Mouse (Mus musculus) urinary bladder, postnatal 10 days (tissue): ENCODE results near the gene A930004D18Rik.
A peak's percentile ranks its signal among the peaks of the same experiment; 100 is the strongest.

ENCODE experiments used
- DNase-seq: peaks from one replicate; pipeline ENCODE4 v3.0.0; 2022; ENCODE audit warnings: low spot score

The A930004D18Rik gene

DNA sequence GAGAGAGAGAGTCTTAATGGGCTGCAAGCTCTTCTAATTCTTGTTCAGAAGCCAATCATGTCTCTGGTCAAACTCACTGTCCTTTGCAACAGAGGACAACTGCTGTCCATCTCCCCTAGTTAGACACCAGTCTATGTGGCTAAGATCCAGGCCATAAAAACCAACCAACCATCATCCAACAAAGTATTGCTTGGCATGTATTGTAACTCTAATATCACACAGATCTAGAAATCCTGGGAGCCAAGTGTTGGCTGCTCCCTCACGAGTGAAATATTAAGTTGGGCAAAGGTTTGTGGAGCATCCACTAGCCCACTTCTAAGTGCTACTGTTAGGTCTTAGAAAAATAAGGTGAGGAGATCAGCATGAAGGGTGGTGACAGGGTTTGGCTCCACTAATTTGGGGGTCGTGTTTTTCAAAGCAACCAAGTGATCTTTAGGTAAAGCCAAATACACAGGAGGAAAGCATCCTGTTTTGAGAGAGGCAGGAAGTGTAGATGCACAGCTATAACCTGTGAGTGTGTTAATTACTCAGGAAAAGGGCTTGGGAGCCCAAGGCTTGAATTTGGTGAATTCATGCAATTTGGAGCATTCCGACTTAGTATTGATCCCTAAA is 710 bp upstream of the A930004D18Rik start:
- no peak for DNase-seq

DNA sequence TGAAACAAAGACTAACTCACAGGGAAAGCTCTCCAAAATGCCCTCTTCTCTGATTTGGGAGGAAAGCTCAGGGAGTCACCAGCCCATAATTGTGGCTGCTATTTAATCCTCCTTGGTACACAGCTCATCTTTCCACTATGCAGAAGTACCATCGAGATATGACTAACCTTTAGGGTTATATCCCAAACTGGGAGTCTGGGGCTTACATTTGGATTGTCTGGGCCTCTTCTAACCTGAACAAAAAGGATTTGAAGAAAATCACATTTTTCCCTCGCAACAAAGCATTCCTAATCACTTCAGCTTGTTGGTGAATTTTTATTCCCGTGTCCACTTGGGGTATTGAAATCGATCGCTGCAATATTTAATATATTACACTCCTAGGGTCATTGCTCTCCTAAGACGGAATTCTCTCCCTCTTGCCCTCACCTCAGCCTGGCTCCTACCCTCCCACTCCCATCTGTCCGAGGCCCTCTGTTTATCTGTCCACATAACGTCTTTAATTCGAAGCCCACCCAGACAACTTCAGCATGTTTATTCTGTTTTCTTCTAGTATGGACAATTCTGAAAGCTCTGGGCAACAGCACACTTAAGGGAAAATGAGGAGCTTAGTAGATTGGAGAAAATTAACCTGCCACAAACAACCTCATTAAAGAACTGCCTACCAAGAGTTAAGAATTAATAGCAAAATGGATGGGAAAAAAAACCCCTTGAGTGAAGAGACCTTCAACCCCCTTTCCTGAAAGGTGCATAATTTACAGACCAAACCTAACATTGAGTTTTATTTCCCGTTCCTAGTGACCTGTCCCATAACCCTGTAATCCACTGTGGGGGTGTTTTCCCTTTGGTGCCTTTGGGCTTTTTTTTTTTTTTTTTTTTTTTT is 2.9 kb downstream of the A930004D18Rik start:
- DNase-seq, result no peak

DNA sequence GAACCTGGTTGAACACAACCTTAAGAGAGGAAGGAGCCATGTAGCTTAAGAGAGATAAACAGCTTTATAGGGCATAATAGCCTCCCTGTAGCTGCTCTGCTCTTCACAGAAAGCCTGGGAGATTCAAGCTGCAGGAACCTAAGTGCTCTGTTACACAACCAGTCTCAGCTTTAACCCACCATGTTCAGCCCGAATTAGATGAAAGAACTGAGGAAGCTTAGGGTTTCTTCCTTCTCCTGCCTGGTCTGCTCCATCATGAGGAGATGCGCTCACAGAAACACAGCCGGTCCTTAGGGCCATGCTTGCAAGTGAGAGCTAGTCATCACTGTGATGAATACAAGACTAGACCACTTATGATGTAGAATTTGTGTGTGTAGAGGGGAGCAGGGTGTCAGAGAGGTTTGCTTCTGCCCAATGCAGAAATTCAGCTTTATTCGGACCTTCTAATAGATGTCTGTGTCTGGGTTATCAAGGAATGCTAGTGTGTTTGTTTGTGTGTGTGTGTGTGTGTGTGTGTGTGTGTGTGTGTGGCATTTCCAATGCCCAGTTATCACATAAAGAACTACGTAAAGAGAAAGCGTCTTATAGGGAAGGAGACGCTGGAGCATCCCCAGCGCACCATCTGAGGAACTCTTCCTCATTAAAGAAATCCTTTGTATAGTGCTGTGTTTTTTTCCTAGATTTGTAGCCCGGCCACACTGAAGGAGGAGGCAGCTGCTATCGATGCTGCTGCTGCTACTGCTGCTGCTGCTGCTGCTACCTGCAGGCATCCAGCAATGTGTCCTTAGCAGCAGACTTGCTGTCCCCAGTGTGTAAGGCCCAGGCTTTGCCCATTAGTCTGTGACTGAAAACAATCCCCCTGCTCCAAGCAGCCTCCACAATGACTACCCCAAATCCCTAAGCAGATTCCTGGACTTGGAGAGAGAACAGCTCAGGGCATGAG is 4.1 kb downstream of the A930004D18Rik start:
- DNase-seq, result no peak

DNA sequence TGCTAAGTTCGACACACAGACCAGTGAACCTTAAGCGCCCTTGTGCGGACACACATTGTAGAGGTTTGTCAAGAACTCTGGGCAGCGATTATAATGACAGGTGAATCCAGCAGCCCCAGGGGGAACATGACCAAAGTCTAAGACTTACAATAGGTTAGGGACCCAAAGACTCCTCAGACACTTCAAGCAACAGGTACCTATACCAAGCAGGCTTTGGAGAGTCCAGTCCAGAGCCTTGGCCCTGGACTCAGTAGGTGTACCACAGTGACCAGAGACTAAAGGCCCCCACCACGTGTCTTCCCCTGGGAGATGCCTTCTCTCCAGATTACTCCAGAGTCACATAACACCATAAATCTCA is 5.0 kb downstream of the A930004D18Rik start:
- DNase-seq, result no peak

DNA sequence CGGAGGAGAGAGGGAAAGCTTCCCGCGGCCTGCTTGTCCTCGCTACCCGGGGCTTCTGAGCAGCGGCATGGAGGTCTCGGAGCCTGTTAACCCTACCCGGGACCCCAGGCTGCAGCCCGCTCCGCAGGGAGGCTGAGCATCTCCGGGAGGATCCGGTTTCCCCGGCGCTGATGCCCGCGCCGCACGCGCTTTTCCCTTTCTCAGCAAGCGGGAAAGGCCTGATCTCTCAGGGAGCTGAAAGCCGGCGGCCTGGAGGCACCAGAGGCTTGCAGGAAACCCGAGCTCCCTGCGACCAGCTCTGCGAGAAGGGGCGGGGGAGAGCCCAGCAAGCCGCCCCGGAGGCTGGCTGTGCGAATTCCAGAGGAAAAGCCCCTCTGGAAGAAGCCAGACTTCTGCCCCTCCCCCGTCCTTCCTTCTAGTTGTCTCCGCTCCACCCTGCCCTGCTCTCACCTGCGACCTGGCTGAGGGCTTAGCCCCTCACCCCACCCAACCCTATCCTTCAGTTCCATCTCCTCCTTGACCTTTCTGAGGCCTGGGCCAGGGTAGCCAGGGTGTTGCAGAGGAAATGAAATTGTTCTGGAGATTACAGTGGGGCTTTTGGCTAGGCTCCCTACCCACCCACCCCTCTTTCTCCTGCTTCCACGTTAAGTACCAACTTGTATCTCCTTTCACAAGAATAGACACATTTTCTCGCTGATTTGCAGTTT is 5.6 kb downstream of the A930004D18Rik start:
- DNase-seq, result no peak

DNA sequence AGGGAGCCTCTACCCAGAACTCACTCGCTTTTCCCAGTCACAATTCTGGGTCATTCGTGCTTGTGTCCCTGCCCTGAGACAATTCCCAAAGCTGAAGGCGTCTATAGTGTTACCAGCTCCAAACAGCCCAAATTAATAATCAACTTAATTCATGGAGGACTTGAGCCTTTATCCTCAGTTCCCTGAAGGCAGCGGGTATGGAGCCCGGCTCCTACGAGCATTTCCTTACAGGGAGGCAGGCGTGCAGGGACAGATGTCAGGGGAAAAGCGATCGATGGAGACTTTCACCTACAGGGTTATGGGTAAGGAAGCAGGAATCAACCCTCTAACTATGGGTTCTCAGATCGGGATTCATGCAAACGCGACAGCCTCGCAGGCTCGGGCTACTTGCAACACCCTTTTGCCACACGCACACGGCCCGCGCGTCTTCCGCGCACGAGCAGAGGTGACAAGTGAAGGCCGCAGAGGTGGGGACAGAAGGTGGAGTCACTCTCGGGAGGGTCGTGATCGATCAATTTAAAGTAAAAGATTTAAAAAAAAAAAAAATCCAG is 6.2 kb downstream of the A930004D18Rik start:
- DNase-seq, result no peak

DNA sequence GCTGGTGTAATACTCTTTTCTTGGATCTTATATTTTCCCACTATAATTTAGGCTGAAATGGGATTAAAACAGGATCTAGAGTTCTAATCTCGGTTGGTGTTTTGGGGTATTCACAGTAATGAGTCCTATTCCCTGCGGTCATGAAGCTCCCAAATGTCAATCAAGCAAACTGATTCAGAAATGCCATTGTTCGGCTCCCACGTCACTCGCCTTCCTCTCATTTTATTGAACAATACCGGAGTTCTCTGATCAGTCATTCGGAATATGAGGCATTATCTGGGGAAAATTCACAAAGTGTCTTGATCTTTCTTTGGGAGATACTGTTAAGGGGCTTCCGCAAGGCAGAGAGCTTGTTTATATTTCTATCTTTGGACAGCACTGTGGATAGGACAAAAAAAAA is 7.0 kb downstream of the A930004D18Rik start:
- DNase-seq, result no peak

DNA sequence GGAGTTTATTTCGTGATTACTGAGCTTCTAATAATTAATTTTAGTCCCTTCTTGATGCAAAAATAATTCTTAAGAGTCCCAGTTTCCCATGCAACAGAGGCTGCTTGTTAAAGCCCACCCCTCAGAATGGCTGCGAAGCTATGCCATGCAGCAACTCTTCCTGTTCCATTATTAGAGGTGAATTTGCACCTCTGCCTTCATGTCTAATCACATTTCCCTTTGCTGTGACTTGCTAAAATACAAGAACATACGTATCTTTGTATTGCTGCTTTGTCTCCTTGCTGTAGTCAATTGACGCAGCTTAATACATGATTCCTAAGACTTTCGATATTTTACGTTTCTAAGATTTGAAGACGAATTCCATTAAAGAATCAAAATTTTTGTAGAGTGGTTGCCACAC is 7.9 kb downstream of the A930004D18Rik start:
- DNase-seq, result no peak

DNA sequence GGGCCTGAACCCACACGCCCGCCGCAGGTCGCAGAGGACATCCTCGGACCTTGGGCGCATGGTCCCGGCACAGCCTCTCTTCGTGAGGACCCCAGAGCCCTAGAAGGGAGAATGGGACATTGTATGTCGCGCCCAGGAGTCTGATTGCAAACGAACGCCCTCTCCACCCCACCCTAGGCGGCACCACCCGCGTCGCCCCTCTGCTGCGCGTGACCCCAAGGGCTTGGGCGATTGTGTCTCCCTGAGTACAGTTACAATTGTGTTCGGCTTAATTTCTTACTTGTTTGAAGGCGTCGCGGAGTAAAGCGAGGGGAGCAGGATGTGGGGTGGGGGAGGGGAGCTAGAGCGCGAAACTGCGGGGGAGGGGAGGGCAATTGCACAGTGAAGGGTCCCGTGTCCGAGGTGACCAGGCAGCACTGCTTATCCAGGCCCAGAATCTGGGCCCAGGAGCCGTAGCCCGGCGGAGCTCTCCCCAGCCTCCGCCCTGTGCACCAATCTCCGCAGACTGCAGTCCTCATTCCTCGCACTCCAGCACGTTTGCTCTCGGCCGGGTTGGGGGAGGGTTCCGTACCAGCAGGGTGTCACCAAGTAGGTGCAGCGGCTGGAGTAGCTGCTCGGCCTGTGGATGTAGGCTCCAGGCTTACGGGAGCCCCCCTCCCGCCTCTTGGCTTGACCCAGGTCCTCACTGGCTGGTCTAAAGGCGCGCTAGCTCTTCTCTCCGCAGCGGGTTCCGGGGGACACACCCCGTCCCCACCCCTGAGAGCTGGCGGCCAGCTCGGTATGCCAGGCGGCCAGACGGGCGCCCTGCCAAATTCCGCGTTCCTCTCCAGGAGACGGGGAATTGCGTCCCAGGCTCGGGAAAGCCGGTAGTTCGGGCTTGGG is 9.2 kb downstream of the A930004D18Rik start:
- DNase-seq, result peak; percentile 68

DNA sequence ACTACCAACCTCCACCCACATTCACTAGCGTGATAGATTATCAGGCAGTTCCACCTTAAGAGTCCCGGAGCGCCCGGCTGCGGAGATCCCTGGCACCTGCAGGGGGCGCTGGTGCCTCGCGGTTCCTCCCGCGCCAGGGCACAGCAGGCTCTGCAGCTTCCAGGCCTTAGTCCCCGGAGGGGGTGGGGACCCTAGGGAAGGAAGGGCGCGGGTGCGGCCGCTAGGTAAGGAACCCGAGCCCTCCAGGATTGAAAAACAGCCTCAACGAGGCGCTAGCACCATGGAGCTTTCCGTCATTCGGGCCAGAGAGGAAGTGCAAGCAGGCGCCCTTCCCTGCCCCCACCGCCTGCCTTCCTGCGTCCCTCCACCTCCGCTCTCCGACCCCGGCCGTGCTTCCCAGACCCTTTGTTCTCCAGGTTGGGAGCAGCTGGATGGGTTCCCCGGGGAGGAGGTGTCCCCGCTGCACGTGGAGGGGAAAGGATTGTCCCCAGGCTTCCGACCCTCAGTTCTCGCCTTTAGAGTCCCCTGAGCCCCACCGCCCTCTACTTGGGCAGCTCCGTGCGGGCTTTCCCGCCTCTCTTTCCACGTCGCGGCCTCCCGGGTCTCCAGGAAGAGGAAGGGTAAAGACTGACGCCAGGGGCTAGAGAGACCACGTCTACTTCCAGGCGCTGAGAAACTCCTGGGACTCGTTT is 9.9 kb downstream of the A930004D18Rik start:
- DNase-seq, result peak; percentile 80

DNA sequence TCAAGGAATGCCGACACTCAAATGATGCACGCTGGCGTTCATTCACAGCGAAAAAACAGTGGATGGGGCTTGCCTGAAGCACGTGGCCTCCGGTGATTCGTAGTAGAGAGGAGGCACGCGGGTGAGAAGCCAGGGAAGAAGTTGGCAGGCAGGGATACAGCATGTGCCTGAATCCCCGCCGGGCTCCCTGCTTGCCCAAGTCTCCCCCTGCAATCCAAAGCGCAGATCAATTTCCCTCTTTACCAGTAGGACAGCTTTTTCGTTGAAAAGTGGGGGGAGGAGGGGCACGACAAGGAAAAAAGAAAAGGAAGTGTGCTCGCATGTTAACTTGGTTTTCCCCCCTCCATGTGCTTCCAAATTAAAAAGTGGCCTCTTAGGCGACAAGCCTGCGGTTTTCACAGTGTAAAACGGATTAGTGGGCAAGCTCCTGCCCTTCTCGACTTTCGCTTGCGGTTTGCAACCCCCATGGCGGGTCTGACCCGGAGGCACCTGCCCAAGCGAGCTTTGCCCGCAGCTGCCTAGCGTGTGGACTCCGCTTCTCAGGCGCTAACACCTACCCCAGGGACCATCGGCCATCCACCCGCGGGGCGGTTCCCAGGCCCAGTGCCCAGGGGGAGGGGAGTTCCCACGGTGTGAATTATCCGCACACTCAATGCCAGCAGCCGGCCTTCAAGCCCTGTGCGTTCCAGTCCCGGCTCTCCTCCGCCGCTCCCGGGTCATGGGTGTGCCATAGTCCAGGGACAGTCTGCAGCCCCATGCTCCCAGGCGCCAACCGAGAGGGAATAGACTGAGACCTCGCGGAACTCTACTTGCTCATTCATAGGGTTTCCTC is 11.2 kb downstream of the A930004D18Rik start:
- no peak for DNase-seq

DNA sequence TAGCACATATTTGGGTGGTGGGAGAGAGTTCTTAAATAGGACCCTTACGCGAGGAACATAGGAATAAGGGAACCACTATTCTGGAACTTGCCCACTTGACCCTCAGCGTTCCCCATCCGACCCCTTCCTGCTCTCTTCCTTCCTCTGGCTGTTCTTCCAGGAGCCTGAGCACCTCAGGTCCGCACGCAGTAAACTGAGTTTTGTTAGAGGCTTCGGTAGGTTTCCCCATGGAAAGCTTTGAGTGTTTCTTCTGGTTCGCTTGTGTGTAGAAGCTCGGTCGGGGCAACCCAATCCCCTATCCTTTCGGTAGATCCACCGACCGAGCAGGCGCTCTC is 11.8 kb downstream of the A930004D18Rik start:
- no peak for DNase-seq

DNA sequence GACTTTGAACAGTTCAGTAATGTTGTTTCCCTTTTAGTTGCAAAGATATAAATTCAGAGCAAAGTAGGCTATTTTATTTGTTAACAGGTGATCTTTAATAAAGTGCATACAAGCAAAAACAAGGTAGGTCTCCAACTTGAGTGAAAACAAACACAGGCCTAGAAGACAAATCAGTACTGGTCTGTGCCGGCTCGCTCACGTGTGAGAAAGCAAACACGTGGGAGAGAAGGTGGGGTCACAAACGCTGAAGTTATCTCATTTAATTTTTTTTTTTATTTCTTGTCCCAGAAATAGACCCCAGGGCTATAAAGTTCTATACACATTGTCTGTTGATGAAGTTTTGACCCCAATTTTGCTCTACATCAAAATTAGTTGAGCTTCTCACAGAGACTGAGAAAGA is 12.4 kb downstream of the A930004D18Rik start:
- DNase-seq, result no peak

DNA sequence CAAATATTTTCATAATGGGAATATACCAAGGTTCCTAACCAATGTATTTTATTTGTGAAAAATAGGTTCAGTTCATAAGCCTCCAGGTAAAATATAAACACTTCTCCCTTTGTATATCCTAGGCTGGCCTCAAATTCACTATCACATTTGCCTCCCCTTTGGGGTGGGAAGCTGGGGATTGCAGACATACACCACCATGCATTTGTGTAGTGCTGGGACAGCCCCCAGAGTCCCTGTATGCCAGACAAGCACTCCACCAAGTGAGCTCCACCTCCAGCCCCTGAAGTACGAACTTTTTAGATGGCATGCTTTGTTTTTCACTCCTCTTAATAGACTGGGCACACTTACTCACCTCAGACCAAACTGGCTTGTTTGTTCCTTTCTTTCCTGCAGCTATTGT is 14.7 kb downstream of the A930004D18Rik start:
- DNase-seq, result no peak

DNA sequence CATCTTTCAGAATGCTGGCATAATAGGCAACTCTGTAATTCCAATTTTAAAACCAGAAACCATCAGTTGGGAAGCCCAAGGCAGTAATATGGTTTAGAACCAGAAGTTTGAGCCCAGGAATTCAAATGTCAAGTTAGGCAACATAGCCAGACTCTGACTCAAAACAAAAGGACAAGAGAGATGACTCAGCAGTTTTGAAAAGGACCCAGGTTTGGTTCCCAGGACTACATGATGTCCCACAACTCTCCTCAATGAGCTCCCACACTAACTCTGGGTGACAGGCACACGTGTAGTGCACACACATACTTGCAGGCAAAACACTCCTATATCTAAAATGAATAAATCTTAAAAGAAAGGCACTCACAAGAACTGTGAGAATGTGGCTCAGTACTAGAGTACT is 18.4 kb downstream of the A930004D18Rik start:
- DNase-seq, result no peak

DNA sequence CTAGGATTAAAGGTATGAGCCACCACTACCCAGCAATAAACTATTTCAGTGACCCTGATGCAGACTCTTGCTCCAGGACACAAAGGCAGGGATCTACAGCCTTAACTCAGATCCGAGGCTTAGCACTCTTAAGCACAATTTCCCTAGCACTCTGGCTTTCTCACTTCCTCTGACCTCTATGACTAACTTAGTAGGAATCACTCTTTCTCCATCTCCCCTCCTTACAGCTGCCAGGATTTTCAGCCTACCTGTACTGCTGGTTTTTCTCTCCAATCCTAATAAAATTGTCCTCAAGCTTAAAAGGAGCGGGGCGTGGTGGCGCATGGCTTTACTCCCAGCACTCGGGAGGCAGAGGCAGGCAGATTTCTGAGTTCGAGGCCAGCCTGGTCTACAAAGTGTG is 20.2 kb downstream of the A930004D18Rik start:
- no peak for DNase-seq

DNA sequence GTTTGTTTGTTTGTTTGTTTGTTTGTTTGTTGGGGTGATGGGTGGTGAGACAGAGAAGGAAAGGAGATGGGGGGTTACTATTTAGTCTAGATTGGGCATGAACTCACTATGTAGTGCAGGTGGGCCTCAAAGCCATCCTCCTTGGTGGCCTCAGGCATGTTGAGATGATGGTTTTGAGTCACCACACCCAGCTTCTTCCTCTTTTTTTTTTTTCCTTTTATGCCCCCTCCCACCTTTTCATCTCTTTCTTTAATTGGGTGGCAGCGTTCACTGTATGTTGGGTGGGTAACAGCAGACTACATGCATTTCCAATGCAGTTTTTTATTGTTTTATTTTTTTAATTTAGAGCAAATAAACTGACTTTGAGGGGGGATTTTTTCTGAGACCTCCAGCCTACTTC is 20.9 kb downstream of the A930004D18Rik start:
- DNase-seq, result no peak

DNA sequence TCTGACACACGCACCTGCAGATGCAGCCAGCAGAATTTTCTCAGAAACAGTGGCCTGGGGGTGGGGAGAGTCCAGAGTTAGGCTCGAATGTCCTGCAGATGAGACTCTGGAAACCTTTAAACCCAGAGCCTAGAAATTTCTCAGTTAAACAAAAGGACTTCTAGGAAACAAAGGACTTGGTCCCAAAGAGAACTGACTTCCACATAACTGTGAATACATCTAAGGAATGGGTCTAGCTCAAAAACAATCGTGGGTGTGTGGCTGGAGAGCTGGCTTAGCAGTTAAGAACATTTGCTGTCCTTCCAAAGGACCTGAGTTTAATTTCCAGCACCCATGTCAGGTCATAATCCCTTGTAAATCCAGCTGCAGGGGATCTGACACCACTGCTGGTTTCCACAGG is 22.0 kb downstream of the A930004D18Rik start:
- no peak for DNase-seq

DNA sequence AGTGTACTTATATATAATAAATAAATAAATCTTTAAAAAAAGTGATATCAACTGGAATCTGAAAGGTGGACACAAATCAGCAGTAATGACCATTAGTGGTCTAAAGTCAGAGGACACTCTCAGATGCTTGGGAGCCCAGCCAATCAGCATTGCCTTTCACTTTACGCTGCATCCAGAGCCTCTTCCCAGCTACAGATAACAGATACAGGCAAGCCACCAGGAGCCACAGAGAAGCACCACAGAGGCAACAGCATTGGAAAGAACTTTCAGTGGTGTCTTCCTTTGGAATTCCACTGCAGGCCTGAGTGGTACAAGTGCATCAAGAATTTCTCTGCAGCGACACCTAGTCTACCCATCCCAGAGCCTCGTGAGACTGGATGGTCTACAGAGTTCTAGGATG is 24.7 kb downstream of the A930004D18Rik start:
- no peak for DNase-seq
